Mouse (Mus musculus) embryonic facial prominence, embryonic 15.5 days (tissue): ENCODE measurements around the gene Vmn1r51. TPM values are rescaled to one million over a fixed set of nuclear protein-coding genes. Genes with fewer than 3 reads are reported as not detected.
"Not testable (repeated sequence)": the region's sequence is repeated elsewhere in the genome, so short reads cannot be mapped to it uniquely, and the experiment has no call there.

Source experiments
- ATAC-seq: fragments of 200-750 bp; cut with Nextera tagmentation; 2 replicates; pipeline ENCODE4 v1.8.0; 2017; ENCODE audit warnings: low read depth, moderate TSS enrichment; ENCODE audit not compliant: insufficient number of reproducible peaks, low FRiP score, low TSS enrichment
- H3K27ac ChIP-seq: fragments of 300-500 bp; sonication (generic); replicated peaks from 2 replicates; pipeline ENCODE4 v1.5.1; 2015; ENCODE audit warnings: mild to moderate bottlenecking, inconsistent platforms
- H3K27me3 ChIP-seq: fragments of 300-500 bp; sonication (generic); 2 replicates; pipeline ENCODE4 v1.6.1; 2015; ENCODE audit warnings: inconsistent platforms
- H3K36me3 ChIP-seq: fragments of 300-500 bp; sonication (generic); 2 replicates; pipeline ENCODE4 v1.6.1; 2015; ENCODE audit warnings: mild to moderate bottlenecking, inconsistent platforms
- H3K4me1 ChIP-seq: fragments of 300-500 bp; sonication (generic); 2 replicates; pipeline ENCODE4 v1.6.1; 2015; ENCODE audit warnings: inconsistent platforms
- H3K4me2 ChIP-seq: fragments of 300-500 bp; sonication (generic); replicated peaks from 2 replicates; pipeline ENCODE4 v1.6.1; 2015; ENCODE audit warnings: mild to moderate bottlenecking, inconsistent platforms
- H3K4me3 ChIP-seq: fragments of 300-500 bp; sonication (generic); replicated peaks from 2 replicates; pipeline ENCODE4 v1.5.1; 2015; ENCODE audit warnings: mild to moderate bottlenecking, inconsistent platforms
- H3K9ac ChIP-seq: fragments of 300-500 bp; sonication (generic); 2 replicates; pipeline ENCODE4 v1.6.1; 2015; ENCODE audit warnings: inconsistent platforms
- H3K9me3 ChIP-seq: fragments of 300-500 bp; sonication (generic); replicated peaks from 2 replicates; pipeline ENCODE4 v1.6.1; 2016; ENCODE audit warnings: inconsistent platforms
- WGBS: fragments of 180-500 bp; shearing (Covaris S2); methylation state at CpG from one replicate; pipeline ENCODE4 v1.1.7; 2015; 5-methylcytosine and 5-hydroxymethylcytosine counted together
- polyA plus RNA-seq: library from polyadenylated mRNA; unstranded; fragments of >200 nt; fragmentation: Nextera tagmentation; extraction: Ambion mirVana; gene quantifications from 2 replicates; pipeline ENCODE4 v1.2.1, GENCODE M21; 2015

The Vmn1r51 gene
- 0.05 TPM in 1 of 2 replicates, not detected in the other for polyA plus RNA-seq

DNA sequence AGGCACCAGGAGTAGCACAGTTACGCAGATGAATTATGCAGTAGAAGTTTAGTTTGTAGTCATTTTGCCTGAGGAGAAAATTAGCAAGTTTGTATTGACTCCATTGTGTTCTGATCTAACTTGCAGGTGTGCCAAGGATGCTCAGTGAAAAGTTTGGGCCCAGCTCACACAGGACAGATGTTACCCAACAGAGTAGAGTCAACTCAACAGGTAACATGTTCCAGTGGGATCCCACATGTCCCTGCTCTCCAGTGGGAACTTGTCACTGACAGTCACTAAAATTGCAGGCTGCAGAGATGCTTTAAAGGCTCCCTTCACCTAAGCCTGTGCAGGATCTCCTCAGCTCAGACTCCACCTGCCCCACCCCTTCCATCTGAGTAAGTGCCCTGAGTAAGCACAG is at the start of gene Vmn1r51:
Gene Vmn1r51 (plus strand): TSS at position 301 of the 400 bp plus-strand sequence.
- not testable (repeated sequence) for H3K27ac ChIP-seq, H3K4me3 ChIP-seq, H3K4me1 ChIP-seq, ATAC-seq, H3K9me3 ChIP-seq, H3K27me3 ChIP-seq, H3K4me2 ChIP-seq, H3K9ac ChIP-seq, H3K36me3 ChIP-seq
- 79% methylated on average over 1 of the region's 1 CpGs for WGBS

DNA sequence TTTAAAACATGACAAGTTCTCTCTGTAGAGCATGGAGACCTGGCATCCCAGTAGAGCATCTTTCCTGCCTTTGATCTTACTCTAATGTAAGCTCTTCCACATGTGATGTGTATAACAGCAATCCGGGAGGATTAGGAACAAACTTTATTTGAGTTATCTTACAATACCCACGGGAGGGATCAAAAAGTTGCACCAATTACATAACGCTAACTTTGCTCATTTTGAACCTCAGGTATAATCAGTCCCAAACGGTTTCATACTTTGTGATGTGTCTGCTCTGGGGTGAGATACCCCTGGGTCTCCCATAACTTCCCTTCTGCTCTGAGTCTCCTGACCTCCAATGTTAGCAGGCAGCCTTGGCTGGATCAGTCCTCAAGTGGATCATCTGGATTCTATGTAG is 44.0 kb upstream of the Vmn1r51 start, which contains the start of gene Vmn1r49:
Gene Vmn1r49 (minus strand): TSS at position 101 of the 400 bp plus-strand sequence.
- no peak within 1 kb of the TSS for H3K27ac ChIP-seq
- H3K36me3 ChIP-seq: no peaks in the 10 kb centered on the region
- no peaks in the 10 kb centered on the region; the same call in 1 of the 2 replicates for H3K9me3 ChIP-seq
- WGBS: 63% methylated on average over 4 of the region's 4 CpGs
- no peak within 1 kb of the TSS for H3K4me2 ChIP-seq
- no peak for ATAC-seq
- H3K4me1 ChIP-seq: no peaks in the 10 kb centered on the region
- no peaks in the 10 kb centered on the region for H3K27me3 ChIP-seq
- H3K4me3 ChIP-seq: no peak within 1 kb of the TSS
- no peak within 1 kb of the TSS for H3K9ac ChIP-seq

- no peak for ATAC-seq
- Histone ChIP-seq H3K27ac (no peak overlapping the region), H3K4me3 (no peak overlapping the region), H3K4me1 (no peaks in the 10 kb centered on the region), H3K36me3 (no peaks in the 10 kb centered on the region), H3K9ac (no peak overlapping the region), H3K9me3 (no peaks in the 10 kb centered on the region), H3K4me2 (no peak overlapping the region), H3K27me3 (no peaks in the 10 kb centered on the region)
- WGBS: 84% methylated on average over 2 of the region's 2 CpGs
Measured at GRCm38 (mm10) chr6:90100566-90100965, 21.8 kb upstream of the Vmn1r51 start.

- Histone ChIP-seq H3K27me3 (no peaks in the 10 kb centered on the region), H3K4me3 (no peak within 1 kb of the TSS), H3K9me3 (no peaks in the 10 kb centered on the region), H3K4me1 (no peaks in the 10 kb centered on the region), H3K36me3 (no peaks in the 10 kb centered on the region), H3K9ac (no peak within 1 kb of the TSS), H3K4me2 (no peak within 1 kb of the TSS), H3K27ac (no peak within 1 kb of the TSS)
- ATAC-seq: no peak
- 60% methylated on average over 2 of the region's 2 CpGs for WGBS
Measured at GRCm38 (mm10) chr6:90101130-90101529, 21.3 kb upstream of the Vmn1r51 start, which contains the start of gene Vmn1r50. TSS of gene Vmn1r50 (plus strand) at chr6:90101430.

- no peak overlapping the region for H3K9ac ChIP-seq
- WGBS: 80% methylated on average over 3 of the region's 3 CpGs
- no peaks in the 10 kb centered on the region for H3K4me1 ChIP-seq
- no peaks in the 10 kb centered on the region for H3K9me3 ChIP-seq
- H3K4me3 ChIP-seq: no peak overlapping the region
- ATAC-seq: no peak
- no peaks in the 10 kb centered on the region for H3K27me3 ChIP-seq
- no peaks in the 10 kb centered on the region for H3K36me3 ChIP-seq
- no peak overlapping the region for H3K27ac ChIP-seq
- H3K4me2 ChIP-seq: no peak overlapping the region
Measured at GRCm38 (mm10) chr6:90160139-90160538, 37.7 kb downstream of the Vmn1r51 start.

DNA sequence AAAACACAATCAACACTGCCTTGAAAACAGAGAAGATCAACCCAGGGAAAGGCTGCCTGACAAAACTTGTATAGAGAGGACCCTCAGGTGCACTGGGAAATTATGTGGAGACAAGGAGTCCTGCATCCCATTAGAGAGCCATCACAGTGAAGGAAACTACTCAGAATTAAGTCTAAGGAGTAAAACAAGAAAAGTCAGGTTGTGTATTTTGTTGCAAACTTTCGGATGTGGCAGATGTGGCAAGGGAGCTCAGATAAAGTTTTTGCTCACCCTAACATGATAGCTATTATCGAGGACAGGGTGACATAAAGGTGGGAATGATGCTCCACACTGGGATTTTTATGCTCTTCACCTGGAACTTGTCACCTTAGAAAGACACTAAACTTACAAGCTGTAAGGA is 52.1 kb downstream of the Vmn1r51 start, which contains the start of gene Vmn1r52:
Gene Vmn1r52 (plus strand): TSS at position 301 of the 400 bp plus-strand sequence.
- Histone ChIP-seq H3K4me1 (no peaks in the 10 kb centered on the region), H3K9me3 (no peaks in the 10 kb centered on the region), H3K4me3 (no peak within 1 kb of the TSS), H3K9ac (no peak within 1 kb of the TSS), H3K36me3 (no peaks in the 10 kb centered on the region), H3K27ac (no peak within 1 kb of the TSS), H3K27me3 (no peaks in the 10 kb centered on the region), H3K4me2 (no peak within 1 kb of the TSS)
- no peak for ATAC-seq
- 60% methylated on average over 2 of the region's 2 CpGs for WGBS

Other genes with a start within 250 kb of the Vmn1r51 start
- gene Vmn1r42, start 246.2 kb upstream of the Vmn1r51 start, polyA plus RNA-seq: not detected in 2 replicates
- 0.03 and 0.04 TPM in 2 replicates for gene Vmn1r43, start 246.2 kb upstream of the Vmn1r51 start, polyA plus RNA-seq
- gene Vmn1r44, start 238.9 kb upstream of the Vmn1r51 start, polyA plus RNA-seq: not detected in 2 replicates
- not detected in 2 replicates for gene Vmn1r45, start 182.0 kb upstream of the Vmn1r51 start, polyA plus RNA-seq
- not detected in 2 replicates for gene Vmn1r46, start 153.3 kb upstream of the Vmn1r51 start, polyA plus RNA-seq
- gene Vmn1r47, start 106.4 kb upstream of the Vmn1r51 start, polyA plus RNA-seq: not detected in 2 replicates
- not detected in 2 replicates for gene Vmn1r48, start 85.8 kb upstream of the Vmn1r51 start, polyA plus RNA-seq
- not detected in 2 replicates for gene Vmn1r49, start 44.1 kb upstream of the Vmn1r51 start, polyA plus RNA-seq
- gene Vmn1r50, start 21.2 kb upstream of the Vmn1r51 start, polyA plus RNA-seq: not detected in 2 replicates
- not detected in 2 replicates for gene Vmn1r52, start 52.2 kb downstream of the Vmn1r51 start, polyA plus RNA-seq
- not detected in 2 replicates for gene V1ra8, start 80.2 kb downstream of the Vmn1r51 start, polyA plus RNA-seq
- gene Vmn1r53, start 101.8 kb downstream of the Vmn1r51 start, polyA plus RNA-seq: not detected in 2 replicates
- gene Vmn1r54, start 123.7 kb downstream of the Vmn1r51 start, polyA plus RNA-seq: not detected in 2 replicates
- gene BC048671, start 178.6 kb downstream of the Vmn1r51 start, polyA plus RNA-seq: not detected in 2 replicates
- 4.4 and 6.8 TPM in 2 replicates for gene Chst13, start 202.6 kb downstream of the Vmn1r51 start, polyA plus RNA-seq
- 0.07 and 0.19 TPM in 2 replicates for gene Uroc1, start 210.7 kb downstream of the Vmn1r51 start, polyA plus RNA-seq
- gene Zxdc, start 246.9 kb downstream of the Vmn1r51 start, polyA plus RNA-seq: 9.5 and 9.9 TPM in 2 replicates